Mouse (Mus musculus) lung, adult 10 weeks (tissue): ENCODE results near the gene Zfp985. TPM values are rescaled to one million over a fixed set of nuclear protein-coding genes. Genes with fewer than 3 reads are reported as not detected.

Experiments
- polyA plus RNA-seq: library from polyadenylated mRNA; stranded (reverse); fragments of 350-450 nt; fragmentation: Illumina TruSeq; extraction: RNeasy Lipid Tissue Mini Kit (QIAGEN cat#74804); gene quantifications from one replicate; pipeline ENCODE4 v1.2.3, GENCODE M21; 2014; ENCODE audit warnings: low read depth, low replicate concordance; ENCODE audit not compliant: insufficient read depth

The Zfp985 gene
- not detected for polyA plus RNA-seq

GRCm38 (mm10) chr4:147553071-147553470, at the start of gene Zfp985:
Gene Zfp985, plus strand, starts transcription at chr4:147553277.

DNA sequence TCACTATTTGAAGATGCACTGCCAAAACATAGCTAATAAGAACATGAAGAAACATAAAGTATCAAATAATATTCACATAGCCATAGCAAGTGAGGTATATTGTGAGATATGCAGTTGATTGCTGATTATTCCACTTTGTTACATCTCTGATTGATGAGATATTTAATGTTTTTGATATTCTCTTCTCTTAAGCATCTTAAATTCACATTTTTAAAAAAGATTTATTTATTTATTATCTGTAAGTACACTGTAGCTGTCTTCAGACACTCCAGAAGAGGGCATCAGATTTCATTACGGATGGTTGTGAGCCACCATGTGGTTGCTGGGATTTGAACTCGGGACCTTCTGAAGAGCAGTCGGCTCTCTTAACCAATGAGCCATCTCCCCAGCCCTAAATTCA, 13.2 kb upstream of the Zfp985 start, which contains the start of gene Gm16503:
TSS of gene Gm16503 (plus strand) at position 301 of the 400 bp plus-strand sequence.

Other genes starting within 250 kb of the Zfp985 start
- not detected for gene Zfp988, start 247.6 kb upstream of the Zfp985 start, polyA plus RNA-seq
- gene Zfp978, start 192.0 kb upstream of the Zfp985 start, polyA plus RNA-seq, result not detected
- gene Zfp982, start 60.9 kb upstream of the Zfp985 start, polyA plus RNA-seq, result 1.8 TPM
- not detected for gene Gm16503, start 13.1 kb upstream of the Zfp985 start, polyA plus RNA-seq
- 2.2 TPM for gene Zfp979, start 89.2 kb downstream of the Zfp985 start, polyA plus RNA-seq
- gene Zfp534, start 149.3 kb downstream of the Zfp985 start, polyA plus RNA-seq, result not detected